Mouse (Mus musculus): Measurements from ENCODE around the gene Zfp277. TPM values are rescaled to one million over a fixed set of nuclear protein-coding genes. Genes with fewer than 3 reads are reported as not detected.

Zfp277 gene
- polyA plus RNA-seq, 1 experiment from 2014 or later: 36.6 TPM

DNA sequence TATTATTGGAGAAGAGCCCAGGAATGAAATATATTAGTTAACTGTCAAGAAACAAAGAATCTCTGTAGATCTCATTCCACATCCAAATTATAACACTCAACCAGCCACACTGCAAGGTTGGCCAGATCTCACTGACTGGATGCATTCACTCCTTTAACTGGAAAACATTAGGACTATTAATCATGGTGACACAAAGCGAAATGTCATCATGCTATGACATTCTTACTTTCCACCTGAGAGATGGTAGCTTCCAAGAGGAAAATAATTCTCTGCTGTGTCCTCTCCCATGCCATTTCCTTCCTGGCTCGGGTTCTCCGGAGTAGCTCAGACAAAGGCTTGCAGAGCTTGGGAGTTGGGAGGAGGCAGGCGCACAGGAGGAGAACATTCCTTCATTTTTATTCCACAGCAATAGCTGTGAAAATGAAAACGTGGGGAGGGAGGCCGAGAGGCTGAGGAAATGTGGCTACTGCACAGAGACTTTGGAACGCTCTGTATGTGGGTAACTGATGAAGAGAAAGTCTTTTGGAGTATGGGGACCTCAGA, 17.1 kb upstream of the Zfp277 start:
- H3K27me3 ChIP-seq (ENCODE audit: poor library complexity, severe bottlenecking): no peaks in the 10 kb centered on the region
- peak overlapping the region; percentile 60; the same call in 1 of the 2 replicates for H3K27ac ChIP-seq
- H3K9me3 ChIP-seq: no peaks in the 10 kb centered on the region
- no peaks in the 10 kb centered on the region for H3K36me3 ChIP-seq (replicated peaks)
- peaks cover 57% of the 10 kb centered on the region for H3K4me1 ChIP-seq
- 61% methylated on average over 7 of the region's 7 CpGs for WGBS
- H3K4me3 ChIP-seq: no peak overlapping the region
- DNase-seq (ENCODE audit: extremely low spot score, low spot score): no peak

DNA sequence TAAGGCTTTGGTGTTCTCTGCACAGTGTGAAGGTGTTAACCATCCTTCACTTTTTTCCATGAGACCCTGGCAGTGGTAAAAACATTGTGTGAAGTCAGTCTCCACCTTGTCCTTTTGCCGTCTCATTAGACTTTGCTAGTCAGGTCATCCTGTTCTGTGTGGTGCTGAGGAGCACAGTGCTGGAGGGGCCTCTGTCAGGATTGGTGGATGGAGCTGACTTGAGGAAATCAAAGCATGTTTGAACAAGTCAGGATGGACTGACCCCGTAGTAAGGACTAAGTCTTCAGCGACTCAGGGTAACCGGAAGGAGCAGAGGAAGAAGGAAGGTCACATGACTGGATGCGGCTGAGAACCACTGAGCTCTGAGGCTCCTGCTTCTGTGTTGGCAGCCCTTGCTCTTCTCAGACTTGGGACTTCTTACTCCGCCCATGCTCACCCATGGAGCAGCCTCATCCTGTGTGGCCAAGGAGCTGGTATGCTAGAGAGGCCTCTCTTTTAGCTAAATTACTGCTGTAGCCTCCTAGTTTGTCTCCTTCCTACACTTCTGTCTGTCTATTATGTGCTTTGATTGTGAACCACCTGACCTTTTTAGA, 14.1 kb upstream of the Zfp277 start:
- H3K9me3 ChIP-seq: no peaks in the 10 kb centered on the region
- WGBS: 75% methylated on average over 6 of the region's 6 CpGs
- no peaks in the 10 kb centered on the region for H3K27me3 ChIP-seq (ENCODE audit: poor library complexity, severe bottlenecking)
- no peak for DNase-seq (ENCODE audit: extremely low spot score, low spot score)
- H3K36me3 ChIP-seq (replicated peaks): no peaks in the 10 kb centered on the region
- peaks cover 36% of the 10 kb centered on the region for H3K4me1 ChIP-seq
- H3K4me3 ChIP-seq: no peak overlapping the region
- no peak overlapping the region for H3K27ac ChIP-seq

DNA sequence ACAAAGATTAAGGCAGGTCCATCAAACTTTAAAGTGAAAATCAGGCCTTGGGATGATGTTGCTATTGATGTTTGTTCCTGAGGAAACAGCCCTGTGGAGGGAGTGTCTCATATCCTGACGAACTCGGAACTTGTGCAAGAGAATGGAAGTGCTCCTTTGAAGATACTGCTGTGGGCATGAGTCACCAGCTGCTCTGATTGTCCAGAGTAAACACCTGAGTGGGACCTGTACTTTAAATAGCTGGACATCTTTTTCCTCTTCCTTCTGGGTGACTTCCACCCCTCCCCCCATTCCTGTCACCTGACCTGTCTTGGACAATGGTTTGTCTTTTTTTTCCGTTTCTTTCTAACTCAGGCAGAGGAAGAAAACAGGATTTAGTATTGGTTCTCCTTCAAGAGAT, 13.3 kb upstream of the Zfp277 start:
- H3K36me3 ChIP-seq (replicated peaks): no peaks in the 10 kb centered on the region
- DNase-seq (ENCODE audit: extremely low spot score, low spot score): no peak
- no peak overlapping the region for H3K4me3 ChIP-seq
- H3K27ac ChIP-seq: no peak overlapping the region
- no peaks in the 10 kb centered on the region for H3K9me3 ChIP-seq
- peaks cover 28% of the 10 kb centered on the region for H3K4me1 ChIP-seq
- H3K27me3 ChIP-seq (ENCODE audit: poor library complexity, severe bottlenecking): no peaks in the 10 kb centered on the region
- 79% methylated on average over 3 of the region's 3 CpGs for WGBS

DNA sequence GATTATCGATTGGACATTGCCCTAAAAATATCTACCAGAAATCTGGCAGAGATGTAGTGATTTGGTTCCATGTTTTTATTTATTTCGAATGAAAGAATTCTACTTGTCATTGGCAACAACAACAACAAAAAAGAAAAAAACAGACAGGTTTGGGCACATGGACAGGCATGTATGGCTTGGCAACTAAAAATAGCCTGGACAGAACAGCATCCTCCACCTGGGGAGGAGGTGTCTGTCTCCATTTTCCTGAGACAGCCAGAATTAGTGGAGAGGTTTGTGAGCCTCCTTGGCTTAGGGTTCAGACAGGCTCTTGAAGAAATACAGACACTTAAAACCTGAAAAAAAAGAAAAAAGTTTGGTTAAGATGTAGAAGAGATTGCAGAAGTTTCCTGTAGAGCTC, 10.8 kb upstream of the Zfp277 start:
- Histone ChIP-seq H3K27me3 (ENCODE audit: poor library complexity, severe bottlenecking) (no peaks in the 10 kb centered on the region), H3K27ac (no peak overlapping the region), H3K9me3 (no peaks in the 10 kb centered on the region), H3K4me1 (peaks cover 14% of the 10 kb centered on the region), H3K4me3 (no peak overlapping the region), H3K36me3 (replicated peaks) (no peaks in the 10 kb centered on the region)
- WGBS: 92% methylated on average over 2 of the region's 2 CpGs
- no peak for DNase-seq (ENCODE audit: extremely low spot score, low spot score)

DNA sequence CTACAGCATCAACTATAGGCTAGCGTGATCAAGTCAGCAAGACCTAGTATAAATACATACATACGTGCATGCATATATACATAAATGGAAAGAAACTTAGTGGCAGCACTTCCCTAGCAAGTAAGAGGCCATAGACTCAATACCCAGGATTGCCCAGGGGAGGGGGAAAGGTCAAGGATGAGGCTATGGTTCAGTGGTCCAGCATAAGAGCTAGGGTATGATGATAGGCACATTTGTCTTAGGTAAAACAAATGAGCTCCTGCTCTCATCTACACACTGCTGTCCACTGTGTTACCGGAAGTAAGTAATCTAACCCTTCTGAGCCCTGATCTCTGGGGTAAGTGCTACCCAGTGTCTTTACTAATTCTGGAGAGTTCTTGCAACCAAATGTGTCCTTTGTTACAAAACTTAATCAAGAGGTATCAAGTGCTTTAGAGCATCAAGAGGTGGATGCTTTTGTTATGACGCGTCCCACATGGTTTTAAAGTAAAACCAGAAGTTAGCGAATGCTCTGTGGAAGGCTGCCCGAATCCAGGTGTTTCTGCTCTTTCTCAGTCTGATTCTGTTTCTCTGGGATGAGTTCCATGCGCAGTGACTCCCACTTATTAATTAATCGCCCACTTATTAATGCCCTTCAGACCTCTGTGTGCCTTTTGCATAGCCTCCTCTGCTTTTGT, 3.6 kb upstream of the Zfp277 start:
- 79% methylated on average over 9 of the region's 9 CpGs for WGBS
- no peak overlapping the region for H3K4me3 ChIP-seq
- no peaks in the 10 kb centered on the region for H3K9me3 ChIP-seq
- peaks cover 35% of the 10 kb centered on the region for H3K4me1 ChIP-seq
- H3K36me3 ChIP-seq (replicated peaks): no peaks in the 10 kb centered on the region
- H3K27ac ChIP-seq: no peak overlapping the region
- H3K27me3 ChIP-seq (ENCODE audit: poor library complexity, severe bottlenecking): peaks cover 8% of the 10 kb centered on the region; the same call in 1 of the 2 replicates
- no peak for DNase-seq (ENCODE audit: extremely low spot score, low spot score)

DNA sequence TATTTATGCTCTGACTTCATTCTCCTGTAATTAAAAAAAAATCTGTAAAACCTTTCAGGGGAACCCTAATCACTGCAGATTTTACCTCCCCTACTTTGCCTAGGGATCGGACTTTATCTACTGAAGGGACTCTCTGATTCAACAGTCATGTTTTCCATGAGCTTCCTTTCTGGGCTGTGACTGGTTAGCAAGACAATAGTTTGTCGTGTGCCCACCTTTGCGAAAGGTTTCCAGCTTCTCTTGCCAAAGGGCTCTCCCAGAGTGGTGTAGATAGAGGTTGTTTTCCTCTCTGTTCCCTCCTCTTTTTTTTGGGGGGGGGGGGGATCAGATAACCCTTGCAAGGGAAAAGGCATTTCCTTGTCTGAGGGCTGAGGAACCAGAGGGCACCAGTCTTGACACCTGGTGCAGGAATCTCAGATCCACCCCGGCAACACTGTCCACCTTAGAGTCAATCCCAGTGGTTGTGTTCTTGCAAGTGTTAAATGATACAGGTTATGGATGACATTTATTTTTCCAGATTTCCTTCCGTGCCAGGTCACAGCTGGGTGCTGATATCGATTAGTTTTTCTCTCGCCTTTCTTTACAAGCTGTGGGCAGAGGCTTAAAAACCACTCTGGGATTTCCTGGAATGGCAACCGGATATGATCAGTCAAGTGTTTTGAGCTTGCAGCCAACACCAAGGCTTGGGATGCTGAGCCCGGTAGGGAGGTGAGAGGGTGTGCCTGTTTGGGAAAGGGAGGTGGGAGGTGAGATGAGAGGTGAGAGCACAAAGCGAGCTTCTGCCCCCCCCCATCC, 2.1 kb upstream of the Zfp277 start:
- peaks cover 8% of the 10 kb centered on the region for H3K27me3 ChIP-seq (ENCODE audit: poor library complexity, severe bottlenecking)
- peak overlapping the region; percentile 81 for H3K4me3 ChIP-seq
- no peaks in the 10 kb centered on the region for H3K36me3 ChIP-seq (replicated peaks)
- 19% methylated on average over 10 of the region's 10 CpGs for WGBS
- DNase-seq (ENCODE audit: extremely low spot score, low spot score): no peak
- H3K27ac ChIP-seq: no peak overlapping the region
- H3K9me3 ChIP-seq: no peaks in the 10 kb centered on the region
- peaks cover 35% of the 10 kb centered on the region for H3K4me1 ChIP-seq

DNA sequence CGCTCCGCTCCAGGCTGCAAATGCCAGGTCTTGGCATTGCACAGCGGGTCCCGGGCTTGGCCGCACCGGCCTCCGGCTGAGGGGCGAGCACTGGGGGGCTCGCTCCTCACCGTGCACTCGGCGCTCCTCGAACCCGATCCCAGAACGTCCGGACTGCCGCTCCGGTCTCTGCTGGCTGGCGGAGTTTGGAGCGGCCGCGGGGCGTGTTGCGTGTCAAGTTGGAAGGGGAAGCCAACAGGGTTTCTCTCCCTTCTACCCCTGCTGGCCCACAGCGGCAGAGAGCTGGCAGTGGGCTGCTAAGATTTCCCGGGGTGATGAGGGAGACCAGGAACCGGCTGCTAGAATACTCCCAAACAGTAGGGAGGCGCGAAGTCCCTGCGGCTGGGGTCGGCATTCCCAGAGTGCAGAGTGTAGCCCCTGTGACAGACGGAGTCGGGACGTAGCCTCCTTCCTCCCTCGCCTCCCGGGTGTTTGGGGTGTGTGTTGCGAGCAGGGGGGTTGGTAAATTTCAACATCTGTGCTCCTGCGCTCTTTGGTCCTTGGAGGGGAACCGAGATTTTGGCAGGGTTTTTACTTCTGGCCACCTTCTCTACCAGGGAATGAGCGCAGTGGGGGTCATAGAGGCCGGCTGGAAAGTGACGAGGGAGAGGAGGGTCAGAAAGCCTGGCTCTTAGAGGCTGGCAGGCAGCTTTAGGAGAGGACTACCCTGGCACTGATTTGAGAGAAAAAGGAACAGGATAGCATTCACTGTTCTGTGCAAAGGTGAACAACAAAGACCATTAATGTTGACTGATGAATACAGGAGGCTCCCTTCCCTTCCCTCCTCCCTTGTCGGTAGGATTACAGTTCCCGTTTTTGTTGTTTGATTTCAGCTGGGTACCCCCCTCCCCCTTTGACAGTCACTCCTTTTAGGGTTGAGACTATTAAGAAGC, 1.0 kb upstream of the Zfp277 start:
- Histone ChIP-seq H3K36me3 (replicated peaks) (no peaks in the 10 kb centered on the region), H3K9me3 (no peaks in the 10 kb centered on the region), H3K4me1 (peaks cover 35% of the 10 kb centered on the region), H3K27me3 (ENCODE audit: poor library complexity, severe bottlenecking) (peaks cover 8% of the 10 kb centered on the region), H3K4me3 (peak overlapping the region; percentile 81), H3K27ac (peak overlapping the region; percentile 92)
- under 1% methylated on average over 44 of the region's 44 CpGs for WGBS
- DNase-seq (ENCODE audit: extremely low spot score, low spot score): peak; percentile 68

DNA sequence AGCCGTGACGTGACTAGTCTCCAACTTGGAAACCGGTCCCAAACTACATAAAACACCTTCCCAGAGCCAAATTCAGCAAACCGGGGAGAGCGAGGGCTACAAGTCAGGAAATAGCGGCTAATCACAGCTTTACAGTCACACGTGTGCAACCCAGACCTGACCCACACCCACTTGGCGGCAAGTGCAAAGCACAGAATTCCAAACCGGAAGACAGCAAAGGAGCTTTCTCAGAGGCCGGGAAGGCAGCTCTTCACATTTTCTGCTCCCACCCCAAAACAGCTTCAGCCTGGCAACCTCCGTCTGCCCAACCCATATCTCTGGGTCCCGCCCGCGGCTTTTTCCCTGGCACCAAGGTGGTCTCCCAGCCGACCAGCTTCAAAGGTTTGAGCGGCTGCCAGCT, 496 bp downstream of the Zfp277 start:
- Histone ChIP-seq H3K27ac (peak overlapping the region; percentile 92), H3K36me3 (replicated peaks) (no peaks in the 10 kb centered on the region), H3K27me3 (ENCODE audit: poor library complexity, severe bottlenecking) (peaks cover 19% of the 10 kb centered on the region), H3K9me3 (no peaks in the 10 kb centered on the region), H3K4me1 (peaks cover 35% of the 10 kb centered on the region), H3K4me3 (peak overlapping the region; percentile 81)
- WGBS: 1% methylated on average over 16 of the region's 16 CpGs
- no peak for DNase-seq (ENCODE audit: extremely low spot score, low spot score)

DNA sequence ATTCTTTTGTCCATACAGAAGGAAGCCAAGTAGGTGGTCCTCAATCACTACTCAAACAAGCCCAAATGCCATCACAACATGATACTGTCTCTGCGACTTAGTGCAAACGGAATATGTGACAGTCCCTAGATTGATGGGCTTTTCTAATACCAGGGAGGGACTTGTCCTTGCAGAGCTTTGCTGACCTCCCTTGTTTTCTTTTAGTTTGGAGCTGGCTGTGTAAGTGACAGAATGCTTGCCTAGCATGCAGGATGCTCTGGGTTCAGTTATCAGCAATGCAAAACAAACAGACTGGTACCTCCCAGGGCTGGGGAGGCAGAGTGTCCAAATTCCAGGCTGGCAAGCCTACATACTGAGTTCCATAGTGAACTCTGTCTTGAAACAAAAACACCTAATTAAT, 7.7 kb downstream of the Zfp277 start:
- H3K4me1 ChIP-seq: peaks cover 32% of the 10 kb centered on the region
- no peak for DNase-seq (ENCODE audit: extremely low spot score, low spot score)
- H3K27me3 ChIP-seq (ENCODE audit: poor library complexity, severe bottlenecking): peaks cover 35% of the 10 kb centered on the region
- H3K36me3 ChIP-seq (replicated peaks): no peaks in the 10 kb centered on the region
- no peak overlapping the region for H3K4me3 ChIP-seq
- no peak overlapping the region for H3K27ac ChIP-seq
- H3K9me3 ChIP-seq: no peaks in the 10 kb centered on the region
- 30% methylated on average over 2 of the region's 2 CpGs for WGBS

DNA sequence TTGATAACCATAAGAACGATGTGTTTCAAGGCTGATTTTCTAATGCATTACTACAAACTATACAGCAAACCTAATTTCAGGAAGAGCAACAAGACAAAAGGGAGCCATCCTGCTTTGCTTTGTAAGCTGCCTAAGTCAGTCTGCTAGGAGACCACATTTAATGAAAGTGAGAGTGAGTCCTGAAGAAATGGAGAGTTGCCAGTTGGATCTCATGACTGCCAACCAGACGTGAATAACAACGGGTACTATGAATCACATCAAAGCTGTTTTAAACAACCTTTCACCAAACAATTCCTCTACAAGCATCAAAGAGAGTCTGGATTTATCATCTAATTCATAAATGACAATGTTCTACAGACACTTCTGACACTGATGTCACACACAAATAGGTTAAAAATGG, 11.6 kb downstream of the Zfp277 start:
- Histone ChIP-seq H3K27me3 (ENCODE audit: poor library complexity, severe bottlenecking) (peaks cover 13% of the 10 kb centered on the region; the same call in 1 of the 2 replicates), H3K9me3 (no peaks in the 10 kb centered on the region), H3K4me1 (peaks cover 49% of the 10 kb centered on the region), H3K36me3 (replicated peaks) (no peaks in the 10 kb centered on the region), H3K4me3 (no peak overlapping the region), H3K27ac (no peak overlapping the region)
- WGBS: 77% methylated on average over 3 of the region's 3 CpGs
- DNase-seq (ENCODE audit: extremely low spot score, low spot score): no peak

DNA sequence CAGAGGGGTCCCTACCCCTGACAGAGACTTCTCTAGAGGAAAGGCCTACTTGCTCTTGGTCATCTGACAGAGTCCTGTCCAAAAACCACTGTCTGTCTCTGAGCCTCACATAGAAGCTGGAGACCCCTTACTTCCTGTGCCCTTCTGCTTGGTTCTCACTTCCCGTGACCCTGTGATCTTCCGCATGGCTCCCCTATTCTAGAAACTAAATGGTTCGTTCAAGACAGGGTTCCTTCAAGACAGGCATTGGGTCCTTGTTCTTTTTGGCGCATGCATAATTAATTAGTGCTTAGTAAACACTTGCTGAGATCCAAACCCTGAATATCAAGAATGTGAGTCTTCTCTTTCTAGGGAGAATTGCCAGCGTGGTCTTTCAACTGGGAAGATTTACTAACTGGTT, 14.6 kb downstream of the Zfp277 start:
- DNase-seq (ENCODE audit: extremely low spot score, low spot score): no peak
- Histone ChIP-seq H3K4me1 (peaks cover 22% of the 10 kb centered on the region), H3K9me3 (no peaks in the 10 kb centered on the region), H3K4me3 (no peak overlapping the region), H3K36me3 (replicated peaks) (no peaks in the 10 kb centered on the region), H3K27me3 (ENCODE audit: poor library complexity, severe bottlenecking) (peaks cover 6% of the 10 kb centered on the region; the same call in 1 of the 2 replicates), H3K27ac (peak overlapping the region; percentile 56)
- WGBS: 68% methylated on average over 5 of the region's 5 CpGs

DNA sequence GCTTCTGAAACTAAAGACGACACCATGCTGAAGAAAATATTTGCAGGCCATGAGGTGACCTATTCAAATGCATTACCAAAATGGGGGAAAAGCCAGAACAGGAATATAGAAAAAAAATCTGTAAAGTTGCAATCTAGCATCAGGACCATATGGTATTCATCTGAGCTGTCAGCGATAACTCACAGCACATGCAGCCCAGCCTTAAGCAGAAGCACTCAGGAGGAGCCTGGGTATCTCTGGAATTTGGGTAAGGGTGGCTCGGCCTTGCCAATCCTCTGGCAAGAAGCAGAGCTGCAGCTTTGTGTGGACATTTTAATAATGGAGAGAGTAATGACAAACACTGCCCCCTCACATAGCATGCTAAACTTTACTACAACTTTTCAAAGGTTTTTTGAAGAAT, 15.7 kb downstream of the Zfp277 start:
- no peak overlapping the region for H3K27ac ChIP-seq
- no peaks in the 10 kb centered on the region for H3K27me3 ChIP-seq (ENCODE audit: poor library complexity, severe bottlenecking)
- no peaks in the 10 kb centered on the region for H3K9me3 ChIP-seq
- H3K36me3 ChIP-seq (replicated peaks): 0 out of 2 replicates have a peak, but pooled peaks cover 2% of the 10 kb centered on the region
- WGBS: 69% methylated on average over 3 of the region's 3 CpGs
- no peak for DNase-seq (ENCODE audit: extremely low spot score, low spot score)
- H3K4me1 ChIP-seq: peaks cover 22% of the 10 kb centered on the region
- no peak overlapping the region for H3K4me3 ChIP-seq

All from forebrain, embryonic 10.5 days (tissue).